Mouse (Mus musculus): ENCODE data around the gene Ptrhd1. TPM values are rescaled to one million over a fixed set of nuclear protein-coding genes. Genes with fewer than 3 reads are reported as not detected.
"Not testable (repeated sequence)": the region's sequence is repeated elsewhere in the genome, so short reads cannot be mapped to it uniquely, and the experiment has no call there.

Gene Ptrhd1
- polyA plus RNA-seq (2017; shearing (Covaris generic)), result 1 to 10 TPM; 3.1 to 6.2 (median 3.3) TPM

- ATAC-seq, result peak; percentile 95
Measured at GRCm38 (mm10) chr12:4233572-4234508, at the start of gene Ptrhd1, which contains the start of gene Cenpo. TSS of gene Ptrhd1 (plus strand) at chr12:4234027. TSS of gene Cenpo (minus strand) at chr12:4234294.

- no peak for ATAC-seq
Measured at GRCm38 (mm10) chr12:4184648-4185047, 49.2 kb upstream of the Ptrhd1 start.

GRCm38 (mm10) chr12:4188171-4189059, 45.4 kb upstream of the Ptrhd1 start:
- ATAC-seq, result no peak

- no peak for ATAC-seq
Measured at GRCm38 (mm10) chr12:4189060-4189447, 44.8 kb upstream of the Ptrhd1 start.

- ATAC-seq, result no peak
Measured at GRCm38 (mm10) chr12:4192514-4192913, 41.3 kb upstream of the Ptrhd1 start.

GRCm38 (mm10) chr12:4193025-4193740, 40.6 kb upstream of the Ptrhd1 start:
- ATAC-seq, result no peak

- ATAC-seq, result no peak
Measured at GRCm38 (mm10) chr12:4194643-4195042, 39.2 kb upstream of the Ptrhd1 start.

GRCm38 (mm10) chr12:4198702-4199101, 35.1 kb upstream of the Ptrhd1 start:
- ATAC-seq, result no peak

GRCm38 (mm10) chr12:4199271-4199670, 34.6 kb upstream of the Ptrhd1 start:
- no peak for ATAC-seq

GRCm38 (mm10) chr12:4201454-4202200, 32.2 kb upstream of the Ptrhd1 start:
- ATAC-seq, result no peak

- ATAC-seq, result no peak
Measured at GRCm38 (mm10) chr12:4202206-4202605, 31.6 kb upstream of the Ptrhd1 start.

- ATAC-seq, result no peak
Measured at GRCm38 (mm10) chr12:4206106-4206505, 27.7 kb upstream of the Ptrhd1 start.

- ATAC-seq, result peak; percentile 85
Measured at GRCm38 (mm10) chr12:4208405-4209133, 25.3 kb upstream of the Ptrhd1 start.

- ATAC-seq, result no peak
Measured at GRCm38 (mm10) chr12:4209196-4209595, 24.6 kb upstream of the Ptrhd1 start.

- ATAC-seq, result no peak
Measured at GRCm38 (mm10) chr12:4211174-4211573, 22.7 kb upstream of the Ptrhd1 start.

GRCm38 (mm10) chr12:4212908-4213307, 20.9 kb upstream of the Ptrhd1 start:
- no peak for ATAC-seq

GRCm38 (mm10) chr12:4230156-4230555, 3.7 kb upstream of the Ptrhd1 start:
- ATAC-seq, result no peak

GRCm38 (mm10) chr12:4232777-4233176, 1.1 kb upstream of the Ptrhd1 start:
- no peak for ATAC-seq

GRCm38 (mm10) chr12:4237481-4237880, 3.7 kb downstream of the Ptrhd1 start:
- ATAC-seq, result no peak

GRCm38 (mm10) chr12:4240281-4240680, 6.5 kb downstream of the Ptrhd1 start:
- not testable (repeated sequence) for ATAC-seq

GRCm38 (mm10) chr12:4243805-4244204, 10.0 kb downstream of the Ptrhd1 start:
- no peak for ATAC-seq

Measured in inflammation-experienced regulatory T-cells, adult 6 months (primary cell).